Mouse (Mus musculus) inflammation-experienced regulatory T-cells, adult 6 months (primary cell): Measurements from ENCODE around the gene Six3. TPM values are rescaled to one million over a fixed set of nuclear protein-coding genes. Genes with fewer than 3 reads are reported as not detected.
A peak's percentile ranks its signal among the peaks of the same experiment; 100 is the strongest.

ENCODE experiments used
- ATAC-seq: one replicate; pipeline ENCODE4 v1.8.0; 2017
- polyA plus RNA-seq, 3 experiments: library from polyadenylated mRNA; unstranded; fragments of 100-300 nt; shearing (Covaris generic); gene quantifications; one replicate each; pipeline ENCODE4 v1.2.1; 2017

Six3 gene
- polyA plus RNA-seq, 3 experiments from 2014 or later: 0.12 TPM; not detected in 2

DNA sequence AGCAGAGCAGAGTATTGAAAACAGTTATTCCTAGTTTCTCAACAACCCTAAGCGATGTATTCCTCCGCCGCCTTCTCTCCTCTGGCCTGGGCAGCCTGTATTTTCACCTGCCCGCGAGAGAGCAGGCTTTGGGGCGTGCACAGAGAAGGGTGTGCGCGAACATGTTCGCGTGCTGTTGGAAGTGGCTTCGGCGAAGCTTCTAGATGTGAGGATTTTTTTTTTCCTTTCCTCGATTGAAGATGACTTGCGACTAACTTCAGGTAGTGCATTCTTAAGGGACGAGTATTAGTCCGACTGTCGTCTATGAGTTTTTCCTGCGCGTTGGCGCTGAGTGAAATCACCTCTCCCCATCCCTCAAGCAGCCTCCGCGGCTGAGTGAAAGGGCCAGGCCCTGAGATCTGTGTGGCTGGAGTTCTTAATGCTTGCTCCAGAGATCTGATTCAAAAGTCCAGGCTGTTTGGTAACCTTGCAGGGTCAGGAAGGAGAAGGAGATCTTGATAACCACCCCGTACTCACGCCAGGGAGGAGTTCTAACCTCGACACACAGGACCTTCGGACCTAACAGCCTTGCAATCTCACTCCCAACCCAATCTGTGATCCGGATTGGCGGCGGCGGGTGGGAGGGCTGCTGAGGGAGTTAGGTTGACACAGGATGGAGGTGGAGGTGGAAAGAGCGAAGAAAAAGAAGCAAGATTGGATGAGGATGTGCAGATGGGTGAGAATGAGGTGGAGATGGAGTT, 712 bp upstream of the Six3 start:
- no peak for ATAC-seq

DNA sequence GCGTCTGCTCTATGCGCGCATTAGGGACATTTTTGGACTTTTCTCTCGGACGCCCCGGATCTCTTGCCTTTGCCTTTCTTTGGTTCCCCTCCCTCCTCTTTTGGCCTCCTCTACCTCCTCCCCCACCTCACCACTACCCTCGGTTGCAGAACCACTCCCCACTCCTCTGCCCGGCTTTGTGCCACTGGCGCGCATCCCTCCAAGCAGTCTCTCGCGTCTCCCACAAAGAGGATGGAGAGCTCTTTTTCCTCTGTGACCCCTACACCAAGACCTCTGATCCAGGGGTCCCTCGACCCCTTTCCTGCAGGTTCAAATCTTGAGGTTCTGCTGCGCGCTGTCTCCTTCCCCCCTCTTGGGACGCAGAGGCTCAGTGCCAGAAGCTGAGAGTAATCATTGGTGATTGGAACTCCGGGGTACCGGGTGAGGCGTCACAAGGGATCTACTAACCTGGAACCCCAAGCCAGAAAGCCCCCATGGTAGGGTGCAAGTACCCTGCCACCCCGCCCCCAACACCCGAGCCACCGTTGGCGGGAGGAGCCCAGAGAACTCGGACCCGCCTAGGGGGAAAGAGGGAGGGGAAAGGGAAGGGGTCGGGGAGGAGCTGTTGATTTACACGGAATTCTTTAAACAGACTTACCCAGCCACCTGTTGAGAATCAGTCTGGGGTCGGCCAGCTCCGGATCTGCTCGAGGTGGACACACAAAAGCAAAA, 758 bp downstream of the Six3 start:
- no peak for ATAC-seq

GRCm38 (mm10) chr17:85614722-85615331, 1.4 kb downstream of the Six3 start:
- ATAC-seq: no peak

DNA sequence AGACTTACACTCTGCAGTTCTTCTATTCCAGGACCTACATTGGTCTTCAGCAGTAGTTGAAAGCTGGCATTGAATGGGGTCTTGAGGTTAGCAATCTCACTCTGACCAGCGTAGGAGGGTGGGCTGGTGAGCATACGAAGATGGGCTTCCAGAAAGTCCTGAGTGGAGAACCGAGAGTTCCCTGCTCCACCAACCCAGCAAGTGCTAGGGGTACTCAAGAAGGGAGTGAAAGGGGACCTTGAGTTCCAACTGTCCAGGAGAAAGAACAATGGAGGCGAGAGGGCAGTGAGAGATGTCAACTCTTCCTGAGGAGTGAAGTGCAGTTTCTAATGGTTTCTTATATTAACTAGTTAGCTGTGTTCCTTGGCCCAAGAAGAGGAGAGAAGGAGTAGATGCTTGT, 2.2 kb downstream of the Six3 start:
- no peak for ATAC-seq

DNA sequence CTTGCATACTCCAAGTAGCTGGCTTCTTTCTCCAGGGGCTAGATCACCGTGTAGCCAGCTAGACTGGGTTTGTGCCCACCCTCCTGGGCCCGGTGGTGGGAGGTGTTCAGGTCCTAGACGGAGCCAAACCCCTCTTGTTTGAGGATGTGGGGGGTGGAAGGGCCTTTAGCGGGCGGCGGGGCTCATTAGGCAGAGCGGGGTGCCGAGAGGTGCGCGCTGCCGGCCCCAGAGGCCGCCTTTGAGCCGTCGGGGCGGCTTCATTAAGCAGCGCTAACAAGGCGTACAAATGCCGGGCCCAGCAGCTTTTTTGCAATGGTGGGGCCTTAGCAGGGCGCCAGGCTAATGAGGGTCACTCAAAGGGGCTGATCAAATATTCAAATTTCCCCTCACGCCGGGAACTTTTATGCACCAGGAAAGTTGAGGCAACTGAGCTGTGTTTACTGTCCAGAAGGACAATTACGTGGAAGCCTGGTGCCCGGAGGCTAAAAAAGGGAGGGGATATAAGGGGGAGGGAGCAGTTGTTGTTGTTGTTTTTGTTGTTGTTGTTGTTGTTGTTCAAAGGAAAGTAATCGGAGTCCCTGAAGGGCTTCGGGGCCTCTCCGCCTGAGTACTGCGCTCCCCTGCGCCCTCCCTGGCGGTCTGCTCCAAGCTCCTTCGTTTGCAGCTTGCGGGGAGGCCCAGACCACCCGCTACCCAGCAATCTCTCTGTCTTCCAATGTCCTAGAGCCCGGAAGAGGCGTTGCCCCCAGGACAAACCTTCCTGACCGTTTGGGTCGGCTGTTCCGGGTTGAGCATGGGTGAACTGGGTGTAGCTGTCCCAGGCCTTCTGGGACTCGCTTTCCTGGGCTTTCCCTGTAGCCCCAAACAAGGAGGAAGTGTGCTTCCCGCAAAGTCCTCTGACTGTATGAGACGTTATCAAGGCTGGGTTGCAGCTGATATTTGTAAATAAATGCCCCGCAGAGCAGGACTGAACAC, 3.4 kb downstream of the Six3 start:
- no peak for ATAC-seq

GRCm38 (mm10) chr17:85617566-85618358, 4.4 kb downstream of the Six3 start:
- ATAC-seq: no peak

GRCm38 (mm10) chr17:85618359-85619112, 5.1 kb downstream of the Six3 start:
- ATAC-seq: no peak

DNA sequence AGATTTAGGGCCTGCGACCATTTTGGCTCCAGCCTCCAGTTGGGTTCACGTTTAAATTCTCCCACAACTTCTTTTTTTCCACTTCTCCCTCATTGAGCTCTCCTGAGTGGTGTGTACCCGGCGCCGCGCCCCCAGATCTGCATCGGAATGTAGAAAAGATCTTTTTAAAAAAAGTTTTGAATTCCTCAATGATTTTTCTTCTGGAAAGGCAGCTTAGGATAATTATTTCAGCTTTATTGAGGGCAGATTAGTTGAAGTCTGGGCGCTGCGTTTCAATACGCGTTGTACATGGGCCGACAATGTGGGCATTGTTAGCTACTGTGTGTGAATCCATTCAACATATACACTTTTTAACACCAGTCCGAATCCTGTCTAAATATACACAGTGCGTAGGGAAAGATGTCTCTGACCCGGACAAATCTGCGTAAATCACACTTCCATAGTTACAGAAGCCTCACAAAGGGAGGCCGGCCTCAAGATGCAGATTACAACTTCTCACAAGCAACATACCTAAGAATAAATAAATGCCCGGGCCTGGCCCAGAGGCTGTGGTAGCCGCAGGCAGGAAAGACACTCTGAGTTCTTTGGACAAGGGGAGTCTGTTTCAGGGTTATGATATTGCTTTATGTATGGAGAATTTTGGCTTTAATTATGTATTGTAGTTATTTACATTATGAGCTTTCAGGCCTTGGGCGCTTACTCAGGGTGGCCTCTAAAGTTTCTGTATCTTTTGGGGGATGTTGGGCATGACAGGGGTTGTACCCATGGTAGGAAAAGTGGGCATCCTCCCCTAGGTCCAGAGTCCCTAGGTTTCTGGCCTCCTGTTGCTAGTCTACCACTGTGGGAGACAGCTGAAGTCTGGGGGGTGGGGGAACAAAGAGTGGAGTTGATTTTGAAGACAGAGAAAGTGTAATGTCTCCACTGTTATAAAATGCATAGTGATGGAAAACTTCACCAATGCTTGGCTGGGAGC, 6.0 kb downstream of the Six3 start:
- ATAC-seq: no peak

DNA sequence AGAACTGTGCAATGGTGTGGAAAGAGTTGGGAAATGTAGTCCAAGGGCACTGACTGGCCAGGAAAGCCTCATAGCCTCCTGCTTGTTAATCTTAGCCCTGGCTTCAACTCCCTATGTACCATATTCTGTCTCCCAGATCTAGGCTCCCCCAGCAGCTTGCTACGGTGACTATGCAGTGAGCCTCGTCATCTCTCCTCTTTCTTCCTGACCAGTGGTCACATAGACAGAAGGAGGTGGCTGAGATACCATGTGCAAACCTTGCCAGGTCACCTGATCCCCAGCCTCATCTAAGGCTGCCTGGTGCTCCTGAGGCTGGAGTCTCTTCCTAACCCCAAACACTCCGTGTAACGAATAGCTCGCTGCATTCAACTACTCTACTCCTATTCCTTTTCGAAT, 6.7 kb downstream of the Six3 start:
- no peak for ATAC-seq

GRCm38 (mm10) chr17:85620680-85621504, 7.5 kb downstream of the Six3 start:
- peak; percentile 51 for ATAC-seq

DNA sequence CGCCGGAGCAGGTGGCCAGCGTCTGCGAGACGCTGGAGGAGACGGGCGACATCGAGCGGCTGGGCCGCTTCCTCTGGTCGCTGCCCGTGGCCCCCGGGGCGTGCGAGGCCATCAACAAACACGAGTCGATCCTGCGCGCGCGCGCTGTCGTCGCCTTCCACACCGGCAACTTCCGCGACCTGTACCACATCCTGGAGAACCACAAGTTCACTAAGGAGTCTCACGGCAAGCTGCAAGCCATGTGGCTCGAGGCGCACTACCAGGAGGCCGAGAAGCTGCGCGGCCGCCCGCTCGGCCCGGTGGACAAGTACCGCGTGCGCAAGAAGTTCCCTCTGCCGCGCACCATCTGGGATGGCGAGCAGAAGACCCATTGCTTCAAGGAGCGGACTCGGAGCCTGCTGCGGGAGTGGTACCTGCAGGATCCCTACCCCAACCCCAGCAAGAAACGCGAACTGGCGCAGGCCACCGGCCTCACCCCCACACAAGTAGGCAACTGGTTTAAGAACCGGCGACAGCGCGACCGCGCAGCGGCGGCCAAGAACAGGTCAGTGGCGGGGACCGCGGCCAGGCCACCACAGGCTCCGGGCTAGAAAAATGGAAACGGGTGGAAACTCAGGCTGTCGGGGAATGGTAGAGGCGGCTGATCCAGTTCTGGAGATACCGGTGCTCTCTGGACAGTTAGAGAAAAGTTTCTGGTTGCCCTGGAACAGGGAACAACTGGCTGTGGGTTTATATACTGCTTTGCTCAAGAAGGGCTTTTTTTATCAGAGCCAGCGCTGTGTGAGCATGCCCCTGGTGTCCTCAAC, 8.3 kb downstream of the Six3 start:
- ATAC-seq: no peak

DNA sequence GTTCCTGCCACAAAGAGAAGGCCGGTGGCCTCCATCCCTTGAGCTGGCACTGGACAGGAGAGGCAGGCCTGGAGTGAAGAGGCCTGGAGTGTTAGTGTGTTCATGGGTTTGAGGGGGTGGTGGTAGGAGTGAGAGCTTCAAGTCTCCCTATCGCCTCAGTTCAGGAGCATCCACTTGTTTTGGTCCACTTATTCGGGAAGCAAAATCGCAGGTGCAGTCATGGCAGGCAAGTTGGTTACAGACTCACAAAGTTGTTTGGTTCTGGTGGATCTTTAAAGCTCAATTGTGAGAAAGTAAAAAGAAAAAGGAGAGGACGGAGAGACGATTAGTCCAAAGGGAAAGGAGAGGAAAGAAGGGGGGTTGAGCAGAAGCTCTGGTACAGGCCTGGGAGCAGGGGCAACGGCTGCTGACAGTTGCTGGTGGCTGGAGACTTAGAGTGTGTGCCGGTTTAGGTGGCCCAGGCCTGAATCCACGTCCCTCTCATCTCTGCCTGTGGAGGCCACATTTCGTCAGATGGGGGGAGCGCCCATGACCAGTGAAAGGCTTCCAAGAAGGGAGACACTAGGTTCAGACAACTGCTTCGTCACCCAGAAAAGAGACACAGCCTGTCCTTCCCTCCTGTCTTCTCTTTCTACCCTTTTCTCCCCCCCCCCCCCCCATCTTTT, 9.2 kb downstream of the Six3 start:
- ATAC-seq: no peak

- ATAC-seq: no peak
Measured at GRCm38 (mm10) chr17:85623161-85624050, 10.0 kb downstream of the Six3 start.

DNA sequence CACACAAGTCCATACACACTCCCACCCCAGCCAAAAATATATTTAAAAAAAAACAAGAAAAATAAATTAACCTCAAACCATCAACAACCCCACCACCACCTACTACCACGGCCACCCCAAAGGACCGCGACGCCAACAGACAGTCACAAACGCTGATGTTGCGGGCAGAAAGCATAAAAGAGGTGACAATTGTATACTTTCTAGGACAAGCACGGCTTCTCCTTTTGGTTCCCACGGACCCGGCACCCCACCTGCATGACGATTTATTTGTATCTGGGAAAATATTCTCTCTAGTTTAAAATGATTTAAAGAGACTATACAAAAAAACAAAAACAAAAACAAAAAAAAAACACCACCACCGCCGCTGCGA, 10.6 kb downstream of the Six3 start:
- ATAC-seq: no peak

- no peak for ATAC-seq
Measured at GRCm38 (mm10) chr17:85624981-85625940, 11.9 kb downstream of the Six3 start.
